Mouse (Mus musculus) testis, adult 2 months (tissue): ENCODE data around the gene Astl.

ENCODE experiments used
- CTCF ChIP-seq: fragments of 200-500 bp; IDR thresholded peaks from 2 replicates; pipeline ENCODE4 v1.5.1; 2012; ENCODE audit warnings: low read depth, mild to moderate bottlenecking, inconsistent platforms, low read length, moderate library complexity; ENCODE audit not compliant: control insufficient read depth, insufficient read depth, insufficient replicate concordance
- POLR2A ChIP-seq: fragments of 200-500 bp; IDR thresholded peaks from 2 replicates; pipeline ENCODE4 v1.6.1; 2012; ENCODE audit warnings: low read depth, mild to moderate bottlenecking, inconsistent platforms, low read length, moderate library complexity; ENCODE audit not compliant: control insufficient read depth

DNA sequence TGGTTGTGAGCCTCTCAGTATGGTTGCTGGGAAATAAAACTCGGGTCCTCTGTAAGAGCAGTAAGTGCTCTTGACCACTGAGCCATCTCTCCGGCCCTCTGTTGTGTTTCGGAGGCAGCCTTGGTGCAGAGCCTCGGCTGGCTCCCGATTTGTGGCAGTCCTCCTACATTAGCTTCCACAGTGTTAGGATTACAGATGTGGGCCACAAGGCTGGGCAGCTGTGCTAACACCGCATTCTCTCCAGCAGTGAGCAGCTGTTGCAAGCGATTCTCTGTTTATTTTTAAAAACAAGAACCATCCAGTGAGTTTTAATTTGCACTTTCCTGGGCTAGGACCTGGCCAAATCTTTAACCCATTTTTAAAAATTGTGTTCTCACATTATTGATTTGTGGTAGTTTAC, 45.4 kb downstream of the Astl start:
- TF ChIP-seq POLR2A (no peak), CTCF (no peak)
